Comparison of ENCODE assay signal across 8 mouse cellular contexts in genomic region chr15:77257437-77258229, GRCm38 (mm10). TPM values are rescaled to one million over a fixed set of nuclear protein-coding genes. Genes with fewer than 3 reads are reported as not detected.
DNase-seq lines count a peak whose midpoint lies in the region; ATAC-seq and TF ChIP-seq lines count a peak whose summit lies in the region.

No protein-coding gene starts in this region.

- no peaks in the 10 kb centered on the region for H3K9me3 ChIP-seq in liver, embryonic 11.5 days (ENCODE audit: control insufficient read depth, low read length)
- H3K9me3 ChIP-seq in stomach, embryonic 16.5 days (replicated peaks; ENCODE audit: control insufficient read depth, low read length) = no peaks in the 10 kb centered on the region

- WGBS in liver, adult 2 months = 54% methylated on average over 6 of the region's 6 CpGs
- WGBS in liver, embryonic 11.5 days = 33% methylated on average over 6 of the region's 6 CpGs
- WGBS in cerebellum, adult 2 months = 6% methylated on average over 6 of the region's 6 CpGs
- 23% methylated on average over 6 of the region's 6 CpGs for WGBS in stomach, embryonic 16.5 days

- no peak for DNase-seq in liver, adult 2 months (ENCODE audit: extremely low read depth, low read depth, low spot score)
- DNase-seq in liver, embryonic 11.5 days (ENCODE audit: low spot score) = no peak
- DNase-seq in cerebellum, adult 2 months = peak; percentile 75 to 78
- DNase-seq in frontal cortex, adult 2 months (ENCODE audit: extremely low spot score in 1 of 2, low spot score in 1 of 2) = peak; percentile 61 to 86
- peak; percentile 57 for DNase-seq in layer of hippocampus, adult 9-11 months
- peak; percentile 73 to 76 for DNase-seq in lung, postnatal 4 days

- H3K27ac ChIP-seq in liver, adult 2 months (replicated peaks; ENCODE audit: insufficient read depth, low read depth, low read length) = no peak overlapping the region; the same call in 1 of the 2 replicates
- no peak overlapping the region for H3K27ac ChIP-seq in liver, embryonic 11.5 days (ENCODE audit: low read depth, low read length)
- H3K27ac ChIP-seq in cerebellum, adult 2 months (ENCODE audit: insufficient read depth, low read length) = peak overlapping the region; percentile 14; the same call in 1 of the 2 replicates
- peak overlapping the region; percentile 70 for H3K27ac ChIP-seq in stomach, embryonic 16.5 days (ENCODE audit: low read length)

- H3K79me2 ChIP-seq in liver, adult 2 months (ENCODE audit: control insufficient read depth, insufficient read depth, low read length) = peaks cover 38% of the 10 kb centered on the region

- H3K4me1 ChIP-seq in liver, adult 2 months (ENCODE audit: control insufficient read depth, insufficient read depth, low read length) = peaks cover 23% of the 10 kb centered on the region
- H3K4me1 ChIP-seq in liver, embryonic 11.5 days (replicated peaks; ENCODE audit: control insufficient read depth, insufficient read depth, low read length) = peaks cover 9% of the 10 kb centered on the region
- peaks cover 20% of the 10 kb centered on the region; the same call in 1 of the 2 replicates for H3K4me1 ChIP-seq in cerebellum, adult 2 months (ENCODE audit: control insufficient read depth, insufficient read depth, low read length)
- peaks cover 31% of the 10 kb centered on the region for H3K4me1 ChIP-seq in stomach, embryonic 16.5 days (ENCODE audit: control insufficient read depth, insufficient read depth, low read length)

- no peak overlapping the region for H3K4me2 ChIP-seq in liver, embryonic 11.5 days
- no peak overlapping the region for H3K4me2 ChIP-seq in stomach, embryonic 16.5 days (ENCODE audit: low read depth, low read length)

- H3K9ac ChIP-seq in liver, adult 2 months (ENCODE audit: low read depth, low read length) = no peak overlapping the region
- no peak overlapping the region for H3K9ac ChIP-seq in liver, embryonic 11.5 days (ENCODE audit: low read depth, low read length)
- H3K9ac ChIP-seq in stomach, embryonic 16.5 days (ENCODE audit: low read length) = peak overlapping the region; percentile 21; the same call in 1 of the 2 replicates

- H3K4me3 ChIP-seq in liver, adult 2 months (ENCODE audit: insufficient read depth, low read depth, low read length) = no peak overlapping the region
- no peak overlapping the region for H3K4me3 ChIP-seq in liver, embryonic 11.5 days (ENCODE audit: low read depth, low read length)
- no peak overlapping the region for H3K4me3 ChIP-seq in cerebellum, adult 2 months (replicated peaks; ENCODE audit: insufficient read depth, low read depth, low read length)
- no peak overlapping the region for H3K4me3 ChIP-seq in stomach, embryonic 16.5 days (replicated peaks; ENCODE audit: low read length)

- no peak for ATAC-seq in liver, embryonic 11.5 days (replicated peaks; ENCODE audit: low FRiP score)
- ATAC-seq in hematopoietic stem cell, adult 5-6 weeks (replicated peaks in 1 of 2; ENCODE audit: insufficient read depth in 1 of 2, low FRiP score in 2 of 2, low TSS enrichment in 1 of 2, low read depth in 1 of 2, poor library complexity in 2 of 2, severe bottlenecking in 2 of 2) = peak; percentile 56; a peak in 1 of 4 replicates
- peak; percentile 76 for ATAC-seq in stomach, embryonic 16.5 days (ENCODE audit: insufficient read depth, low FRiP score)

- no peaks in the 10 kb centered on the region for H3K36me3 ChIP-seq in liver, adult 2 months (ENCODE audit: control insufficient read depth, insufficient read depth, low read length)
- H3K36me3 ChIP-seq in liver, embryonic 11.5 days (ENCODE audit: control insufficient read depth, insufficient read depth, low read length) = no peaks in the 10 kb centered on the region
- H3K36me3 ChIP-seq in stomach, embryonic 16.5 days (ENCODE audit: control insufficient read depth, insufficient read depth, low read length) = no peaks in the 10 kb centered on the region

- TF ChIP-seq POLR2A in liver, adult 2 months (IDR thresholded peaks at IDR 0.05; ENCODE audit: extremely low read depth, insufficient read depth, low read length) = no peak
- TF ChIP-seq POLR2A in cerebellum, adult 2 months (IDR thresholded peaks at IDR 0.05; ENCODE audit: borderline replicate concordance, insufficient read depth, low read length) = no peak

- peak; percentile 76 for TF ChIP-seq CTCF in liver, adult 2 months (IDR thresholded peaks at IDR 0.05; ENCODE audit: low read depth, low read length)
- peak; percentile 48; the same call in 1 of the 2 replicates for TF ChIP-seq CTCF in cerebellum, adult 2 months (IDR thresholded peaks at IDR 0.05; ENCODE audit: borderline replicate concordance, insufficient read depth, low read depth, low read length)

- H3K27me3 ChIP-seq in liver, adult 2 months (ENCODE audit: control insufficient read depth, insufficient read depth, low read length) = no peaks in the 10 kb centered on the region
- H3K27me3 ChIP-seq in liver, embryonic 11.5 days (replicated peaks; ENCODE audit: control insufficient read depth, insufficient read depth, low read length) = no peaks in the 10 kb centered on the region
- no peaks in the 10 kb centered on the region for H3K27me3 ChIP-seq in cerebellum, adult 2 months (ENCODE audit: control insufficient read depth, insufficient read depth, low read length)
- no peaks in the 10 kb centered on the region for H3K27me3 ChIP-seq in stomach, embryonic 16.5 days (ENCODE audit: control insufficient read depth, insufficient read depth, low read length)

RNA-seq across cellular contexts. Expression of gene Rbfox2, which starts 49.2 kb away (rescaled TPM):
- total RNA-seq in liver, adult 2 months (2014; rRNA removed) = 17.4 and 21.6 TPM in 2 replicates
- polyA plus RNA-seq in liver, adult 2 months (2012; rRNA removed) = 18.2 and 21.5 TPM in 2 replicates
- 24.3 and 26.6 TPM in 2 replicates for polyA plus RNA-seq in liver, embryonic 11.5 days (2014; fragmentation: Nextera tagmentation; extraction: Ambion mirVana)
- 177 and 188 TPM in 2 replicates for polyA plus RNA-seq in cerebellum, adult 2 months (2012; rRNA removed)
- polyA plus RNA-seq in frontal cortex, adult 2 months (2012; rRNA removed) = 200 and 212 TPM in 2 replicates
- 8.4 and 11.9 TPM in 2 replicates for total RNA-seq in hematopoietic stem cell, adult 5-6 weeks (2017)
- polyA plus RNA-seq in stomach, embryonic 16.5 days (2015; fragmentation: Nextera tagmentation; extraction: Ambion mirVana) = 55.7 and 63.6 TPM in 2 replicates

Comparison
In these comparisons a context has a peak if more than half of its experiments do, and no peak if none do; other contexts are left out.
1. DNase-seq: peak in cerebellum, adult 2 months (2 of 2), frontal cortex, adult 2 months (2 of 2), layer of hippocampus, adult 9-11 months (single experiment) and lung, postnatal 4 days (2 of 2); none in liver, adult 2 months (single experiment) and liver, embryonic 11.5 days (single experiment).
2. H3K27ac ChIP-seq: peak in cerebellum, adult 2 months (single experiment) and stomach, embryonic 16.5 days (single experiment); none in liver, adult 2 months (single experiment) and liver, embryonic 11.5 days (single experiment).